Mouse (Mus musculus): ENCODE results near the gene Mrnip.
"Not testable (repeated sequence)": the region's sequence is repeated elsewhere in the genome, so short reads cannot be mapped to it uniquely, and the experiment has no call there.

Gene Mrnip

DNA sequence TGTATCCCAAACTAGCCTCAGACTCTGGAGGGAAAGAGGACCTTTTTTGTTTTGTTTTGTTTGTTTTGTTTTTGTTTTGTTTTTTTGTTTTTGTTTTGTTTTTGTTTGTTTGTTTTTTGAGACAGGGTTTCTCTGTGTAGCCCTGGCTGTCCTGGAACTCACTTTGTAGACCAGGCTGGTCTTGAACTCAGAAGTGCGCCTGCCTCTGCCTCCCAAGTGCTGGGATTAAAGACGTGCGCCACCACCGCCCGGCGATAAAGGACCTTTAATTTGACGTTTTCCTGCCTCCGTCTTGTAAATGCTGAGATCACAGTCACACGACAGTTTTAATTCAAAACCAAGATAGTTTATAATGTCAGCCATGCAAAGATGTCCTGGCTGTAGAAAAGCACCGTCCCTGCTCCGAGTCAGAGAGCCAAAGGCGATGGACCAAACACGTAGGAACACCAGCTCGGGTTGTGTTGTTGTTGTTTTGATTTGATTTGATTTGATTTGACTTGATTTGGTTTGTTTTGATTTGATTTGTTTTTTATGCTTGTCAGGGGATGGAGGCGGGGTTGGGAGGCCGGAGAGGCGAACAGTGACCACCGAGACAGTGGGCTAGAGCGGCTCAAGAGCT is at the start of gene Mrnip:
TSS of gene Mrnip (plus strand) at position 334 of the 619 bp plus-strand sequence.
- DNase-seq: not testable (repeated sequence)

DNA sequence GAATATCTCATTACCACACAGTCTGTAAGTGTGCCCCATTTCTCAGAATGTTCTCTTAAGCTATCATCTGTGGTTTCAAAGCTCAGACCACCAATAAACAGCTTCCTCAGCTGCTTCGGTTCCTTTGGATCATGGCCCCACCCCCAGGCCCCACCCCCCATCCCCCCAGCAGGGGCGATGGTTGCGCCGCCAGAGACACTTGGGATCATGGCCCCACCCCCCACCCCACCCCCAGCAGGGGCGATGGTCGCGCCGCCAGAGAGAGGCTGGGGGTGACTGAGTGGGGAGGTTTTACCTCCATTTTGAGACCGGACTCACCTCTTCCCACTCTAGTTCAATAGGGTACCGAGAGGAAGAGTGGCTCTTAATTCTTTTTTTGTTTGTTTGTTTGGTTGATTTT is 46.5 kb upstream of the Mrnip start:
- DNase-seq: no peak

DNA sequence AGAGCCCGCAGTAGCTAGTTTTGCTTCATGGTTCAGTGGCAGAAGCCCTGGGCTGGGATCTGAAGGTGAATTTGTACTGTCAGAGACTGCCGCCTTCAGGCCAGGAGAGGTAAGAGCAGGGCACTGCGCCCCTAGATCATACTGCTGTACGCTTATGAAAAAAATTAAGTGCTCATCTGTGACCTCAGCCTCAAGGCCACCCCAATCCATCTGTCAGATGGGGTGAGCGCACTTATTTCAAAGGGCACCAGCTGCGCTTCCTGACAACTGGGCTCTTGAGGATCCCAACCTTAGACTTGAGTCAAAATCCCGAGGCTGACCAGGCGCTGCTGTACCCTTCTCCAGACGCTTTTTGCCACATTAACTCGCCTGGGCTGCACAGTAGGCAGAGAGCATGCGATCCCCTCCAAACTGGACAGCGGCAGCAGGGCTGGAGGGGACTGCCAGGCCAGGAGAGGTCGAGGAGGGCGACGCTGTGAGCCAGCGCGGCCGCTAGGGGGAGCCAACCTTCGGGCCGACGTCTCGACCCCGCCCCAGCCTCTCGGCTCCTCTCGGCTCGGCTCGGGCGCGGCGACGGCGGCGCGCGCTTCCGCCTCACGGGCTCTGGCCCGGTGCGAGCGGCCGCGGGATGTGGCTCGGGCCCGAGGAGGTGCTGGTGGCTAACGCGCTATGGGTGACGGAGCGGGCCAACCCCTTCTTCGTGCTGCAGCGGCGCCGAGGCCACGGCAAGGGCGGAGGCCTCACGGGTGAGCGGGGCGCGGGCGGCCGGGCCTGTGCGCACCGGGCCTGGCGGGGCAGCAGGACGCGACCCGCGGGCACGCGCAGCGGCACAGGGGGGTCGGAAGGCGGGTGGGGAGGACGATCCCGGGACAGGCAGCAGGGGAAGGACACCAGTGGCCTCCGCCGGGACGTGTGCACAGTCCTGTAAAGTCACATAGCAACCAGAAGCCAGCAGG is 43.2 kb upstream of the Mrnip start, which contains the start of gene Tbc1d9b:
TSS of gene Tbc1d9b (plus strand) at position 586 of the 956 bp plus-strand sequence.
- peak; percentile 92 for DNase-seq

- peak; percentile 27 for DNase-seq
Observed at GRCm38 (mm10) chr11:50131801-50132201, 42.4 kb upstream of the Mrnip start.

DNA sequence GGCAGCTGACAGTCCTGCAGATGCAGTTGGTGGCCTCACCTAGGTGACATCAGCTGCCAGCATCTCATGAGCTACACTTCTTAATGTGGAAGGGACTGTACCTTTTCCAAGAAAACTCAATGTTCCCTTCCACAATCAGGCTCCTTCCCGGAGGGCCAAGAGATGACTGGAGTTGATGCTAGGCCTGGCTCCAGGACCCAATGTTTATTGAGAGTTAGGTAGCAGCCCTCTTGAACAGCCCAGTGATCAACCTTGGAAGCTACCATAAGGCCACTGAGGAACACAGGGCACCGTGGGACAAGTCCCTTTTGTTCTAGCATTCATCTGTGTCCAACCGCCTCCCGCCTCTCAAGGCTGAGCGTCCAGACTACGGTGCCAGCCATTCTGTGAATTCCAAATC is 42.0 kb upstream of the Mrnip start:
- no peak for DNase-seq

GRCm38 (mm10) chr11:50134136-50134859 is 39.9 kb upstream of the Mrnip start:
- no peak for DNase-seq

DNA sequence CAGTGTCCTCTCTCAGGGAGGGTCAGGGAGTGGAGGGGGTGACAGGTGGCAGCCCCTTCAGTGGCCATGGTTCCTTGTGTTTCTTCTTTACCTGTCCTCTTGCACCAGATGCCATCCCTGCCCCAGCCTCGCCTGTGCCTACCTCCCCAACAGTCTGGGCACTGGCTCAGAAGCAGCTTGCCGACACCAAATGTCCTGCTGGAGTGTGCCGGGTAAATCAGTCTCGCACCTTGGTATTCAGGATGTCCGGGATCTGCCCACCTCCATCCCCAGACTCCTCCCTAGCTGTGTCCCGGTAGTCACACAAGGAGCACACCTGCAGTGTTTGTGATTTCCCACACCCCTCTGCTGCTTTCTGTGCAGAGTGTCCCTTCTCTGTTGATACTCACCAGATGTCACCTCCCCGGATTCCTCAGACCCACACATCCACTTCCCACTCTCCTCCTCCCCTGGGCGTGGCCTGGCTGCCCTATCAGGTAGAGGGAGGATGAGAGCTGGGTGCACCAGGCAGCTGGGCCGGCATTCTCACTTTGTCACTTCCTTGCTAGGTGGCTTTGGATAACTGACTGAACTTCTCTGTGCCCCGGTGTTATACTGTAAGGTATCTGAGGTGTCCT is 35.9 kb upstream of the Mrnip start:
- peak; percentile 48 for DNase-seq

GRCm38 (mm10) chr11:50139571-50139970 is 34.7 kb upstream of the Mrnip start:
- DNase-seq: no peak

DNA sequence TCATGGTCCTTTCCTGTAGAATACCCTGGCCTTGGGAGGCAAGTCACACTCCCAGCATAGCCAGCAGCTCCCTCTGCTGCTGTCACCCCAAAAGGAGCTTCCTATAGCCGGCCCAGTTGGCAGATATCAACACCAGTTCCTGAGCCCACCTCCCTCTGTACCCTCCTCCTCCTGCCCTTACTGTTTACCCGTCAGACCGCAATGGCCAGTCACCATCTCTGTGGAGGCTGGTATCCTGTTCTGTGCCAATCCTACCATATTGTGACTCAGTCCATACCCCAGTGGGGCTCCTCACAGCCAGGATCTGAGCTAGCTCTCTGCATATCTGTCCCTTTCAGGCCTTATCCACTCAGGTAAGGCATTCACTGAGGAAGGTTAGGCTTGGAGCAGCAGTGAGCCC is 28.7 kb upstream of the Mrnip start:
- DNase-seq: no peak

- DNase-seq: no peak
Observed at GRCm38 (mm10) chr11:50146121-50146520, 28.1 kb upstream of the Mrnip start.

DNA sequence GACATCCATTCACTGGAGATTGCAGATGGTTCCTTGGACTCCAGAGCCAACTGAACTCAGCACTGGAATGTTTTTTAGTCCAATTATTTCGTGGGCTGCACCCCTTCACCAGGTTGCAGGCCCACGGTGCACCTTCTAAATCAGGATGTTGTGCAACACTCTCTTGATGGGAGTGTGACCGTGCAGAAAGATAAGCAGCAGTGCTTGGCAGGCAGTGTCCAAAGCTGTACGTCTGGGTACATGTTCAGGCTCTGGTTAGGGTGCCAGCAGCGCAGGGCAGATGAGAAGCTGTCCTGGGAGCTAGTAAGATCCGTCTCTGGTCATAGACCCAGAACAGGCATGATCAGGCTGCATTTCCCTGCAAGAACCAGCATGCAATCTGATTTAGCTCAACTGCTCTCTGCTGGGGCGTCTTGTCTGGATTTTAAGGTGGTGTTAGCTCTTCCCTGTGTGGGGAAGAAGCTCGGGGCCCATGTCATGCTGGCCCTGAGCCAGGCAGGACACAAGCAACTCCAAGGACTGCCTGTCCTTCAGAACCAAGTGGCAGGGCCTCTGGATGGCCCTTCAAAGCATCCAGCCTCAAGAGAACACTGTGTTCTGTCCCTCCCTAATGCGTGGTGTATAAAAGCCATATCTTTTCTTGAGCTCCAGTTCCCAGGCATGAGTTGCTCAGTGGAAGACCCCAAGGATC is 26.8 kb upstream of the Mrnip start:
- no peak for DNase-seq

- no peak for DNase-seq
Observed at GRCm38 (mm10) chr11:50147958-50148476, 26.2 kb upstream of the Mrnip start.

- no peak for DNase-seq
Observed at GRCm38 (mm10) chr11:50149200-50149599, 25.0 kb upstream of the Mrnip start.

DNA sequence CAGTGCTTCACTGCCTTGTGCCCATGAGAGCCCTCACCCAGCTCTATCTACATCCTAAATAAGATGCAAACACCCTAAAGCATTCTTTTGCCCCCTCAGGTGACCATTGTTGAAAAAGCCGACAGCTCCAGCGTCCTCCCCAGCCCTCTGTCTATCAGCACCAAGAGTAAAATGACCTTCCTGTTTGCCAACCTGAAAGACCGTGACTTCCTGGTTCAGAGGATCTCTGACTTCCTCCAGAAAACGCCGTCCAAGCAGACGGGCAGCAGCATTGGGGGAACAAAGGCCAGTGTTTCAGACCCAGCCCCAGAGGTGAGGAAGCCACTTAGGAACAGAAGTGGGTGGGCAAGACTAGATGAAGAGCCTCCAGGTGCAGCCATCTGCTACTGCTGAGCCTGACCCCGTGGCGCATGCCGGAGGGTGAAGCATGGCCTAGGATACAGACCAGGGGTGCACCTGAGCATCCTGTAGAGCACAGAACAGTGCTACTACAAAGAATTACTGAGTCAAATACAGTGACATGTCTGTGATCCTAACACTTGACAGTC is 24.6 kb upstream of the Mrnip start:
- DNase-seq: no peak

GRCm38 (mm10) chr11:50151374-50151773 is 22.9 kb upstream of the Mrnip start:
- DNase-seq: no peak

DNA sequence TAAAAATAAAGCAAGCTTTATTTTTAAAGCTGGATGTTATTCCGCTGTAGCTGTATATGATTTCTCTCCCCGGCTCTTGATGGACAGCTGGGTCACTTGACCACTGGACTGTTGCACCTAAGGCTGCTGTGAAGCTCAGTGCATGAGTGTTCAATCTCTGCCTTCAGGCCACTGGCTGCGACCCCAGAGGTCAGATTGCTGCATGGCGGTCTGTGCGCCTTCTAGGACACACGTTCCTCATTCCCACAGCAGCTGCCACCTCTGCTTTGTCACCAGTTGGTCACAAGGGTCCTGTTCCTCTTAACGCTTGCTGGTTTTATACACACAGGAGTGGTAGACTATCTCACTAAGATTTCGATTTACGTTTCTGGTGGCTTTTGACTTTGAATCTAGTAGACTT is 20.1 kb upstream of the Mrnip start:
- no peak for DNase-seq

DNA sequence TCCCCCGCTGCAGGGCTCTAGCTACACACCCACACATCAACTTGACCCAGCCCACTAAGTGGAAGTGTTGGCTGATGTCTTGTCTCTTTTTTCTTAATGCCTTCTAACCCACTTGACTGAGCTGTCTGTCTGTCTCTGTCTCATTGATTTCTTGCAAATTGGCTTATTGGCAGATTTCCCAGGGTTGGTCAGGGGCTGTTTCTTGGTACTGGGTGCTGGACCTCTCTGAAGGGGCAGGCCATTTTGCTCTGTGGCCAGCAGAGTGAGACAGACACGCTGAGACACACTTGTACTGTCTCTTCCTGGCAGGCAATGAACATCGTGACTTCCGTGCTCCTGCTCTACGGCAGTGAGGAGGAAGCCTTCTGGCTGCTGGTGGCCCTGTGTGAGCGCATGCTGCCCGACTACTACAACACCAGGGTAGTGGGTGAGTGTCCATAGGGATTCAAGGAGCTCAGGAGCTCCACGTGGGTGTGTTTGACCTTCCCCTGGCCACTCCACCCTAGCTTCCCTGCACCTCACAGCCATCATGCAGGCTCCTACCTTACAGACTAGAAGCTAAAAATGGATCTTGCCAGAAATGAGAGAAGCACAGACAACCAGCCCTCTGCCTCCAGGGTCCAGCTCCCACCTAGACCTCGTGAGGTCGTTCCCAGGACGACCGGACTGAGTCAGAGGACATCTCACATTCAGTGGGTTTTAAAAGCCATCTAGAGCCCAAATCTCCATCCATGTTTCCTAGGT is 19.3 kb upstream of the Mrnip start:
- DNase-seq: no peak

DNA sequence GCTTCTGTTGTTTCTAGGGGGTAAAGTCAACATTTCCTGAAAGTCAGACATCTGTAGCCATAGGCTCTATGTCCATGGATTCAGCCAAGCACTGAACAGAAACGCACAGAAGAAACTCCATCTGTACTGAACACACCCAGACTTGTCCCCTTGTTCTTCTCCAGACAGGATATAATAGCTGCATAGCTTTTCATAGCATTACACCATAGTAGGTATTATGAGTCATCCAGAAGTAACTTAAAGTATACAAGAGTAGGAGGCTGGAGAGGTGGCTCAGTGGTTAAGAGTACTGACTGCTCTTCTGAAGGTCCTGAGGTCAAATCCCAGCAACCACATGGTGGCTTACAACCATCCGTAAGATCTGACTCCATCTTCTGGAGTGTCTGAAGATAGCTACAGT is 18.5 kb upstream of the Mrnip start:
- DNase-seq: no peak

DNA sequence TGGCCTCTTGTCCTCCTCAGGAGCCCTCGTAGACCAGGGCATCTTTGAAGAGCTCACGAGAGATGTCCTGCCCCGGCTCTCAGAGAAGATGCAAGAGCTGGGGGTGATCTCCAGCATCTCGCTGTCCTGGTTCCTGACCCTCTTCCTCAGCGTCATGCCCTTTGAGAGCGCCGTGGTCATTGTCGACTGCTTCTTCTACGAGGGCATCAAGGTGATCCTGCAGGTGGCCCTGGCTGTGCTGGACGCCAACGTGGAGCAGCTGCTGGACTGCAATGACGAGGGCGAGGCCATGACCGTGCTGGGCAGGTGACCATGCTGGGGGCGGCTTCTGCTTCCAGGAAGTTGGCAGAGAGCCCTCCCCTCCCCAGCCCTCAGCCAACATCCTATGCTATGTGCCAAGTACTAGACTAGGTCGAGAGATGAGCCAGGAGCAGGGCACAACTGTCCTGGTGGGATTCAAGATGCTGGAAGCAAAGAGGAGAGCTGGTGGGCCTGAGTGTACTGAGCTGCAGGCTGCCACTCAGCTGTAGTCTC is 17.5 kb upstream of the Mrnip start:
- DNase-seq: no peak

GRCm38 (mm10) chr11:50158346-50158745 is 15.9 kb upstream of the Mrnip start:
- no peak for DNase-seq

DNA sequence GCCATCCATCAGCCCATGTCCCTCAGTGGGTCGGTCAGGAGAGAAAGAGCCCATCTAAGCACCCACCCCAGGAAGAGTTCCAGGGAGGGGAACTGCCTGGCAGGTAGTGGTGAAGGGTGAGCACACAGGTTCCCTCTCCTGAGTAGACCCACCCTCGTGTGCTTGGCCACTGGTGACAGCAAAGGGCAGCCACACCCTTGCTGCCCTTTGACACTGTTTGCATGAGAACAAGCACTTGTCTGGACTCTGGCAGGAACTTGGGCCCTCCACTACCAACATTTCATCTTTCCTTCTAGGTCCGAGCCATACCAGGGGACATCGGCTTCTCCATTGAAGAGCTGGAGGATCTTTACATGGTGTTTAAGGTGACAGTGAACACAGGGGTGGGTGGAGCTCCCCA is 14.9 kb upstream of the Mrnip start:
- no peak for DNase-seq

Measured in cerebellum, adult 11 months (tissue).